Mouse (Mus musculus) heart, postnatal 0 days (tissue): ENCODE measurements at regions not wholly inside any gene's neighbourhood (a gene's known extent, or its start where the extent isn't known, plus 50 kb on each side); places are given as distances from the start of the nearest gene placed in this dataset.

Source experiments
- ATAC-seq: fragments of 200-750 bp; cut with Nextera tagmentation; 2 replicates; pipeline ENCODE4 v1.8.0; 2017; ENCODE audit warnings: low read depth, moderate number of reproducible peaks, moderate library complexity; ENCODE audit not compliant: insufficient read depth
- DNase-seq: peaks from one replicate; pipeline ENCODE4 v3.0.0-alpha.2; 2016; ENCODE audit warnings: low spot score
- H3K27ac ChIP-seq: fragments of 300-500 bp; sonication (generic); 2 replicates; pipeline ENCODE4 v1.5.1; 2014; ENCODE audit warnings: low read depth, mild to moderate bottlenecking
- H3K27me3 ChIP-seq: fragments of 300-500 bp; sonication (generic); 2 replicates; pipeline ENCODE4 v1.6.1; 2014; ENCODE audit warnings: low read length, mixed read lengths; ENCODE audit not compliant: control insufficient read depth, insufficient read depth
- H3K36me3 ChIP-seq: fragments of 300-500 bp; sonication (generic); replicated peaks from 2 replicates; pipeline ENCODE4 v1.6.1; 2014; ENCODE audit warnings: low read length, mixed read lengths; ENCODE audit not compliant: control insufficient read depth, insufficient read depth
- H3K4me1 ChIP-seq: fragments of 300-500 bp; sonication (generic); 2 replicates; pipeline ENCODE4 v1.6.1; 2014; ENCODE audit warnings: antibody characterized with exemption; ENCODE audit not compliant: control insufficient read depth, insufficient read depth
- H3K4me2 ChIP-seq: fragments of 300-500 bp; sonication (generic); 2 replicates; pipeline ENCODE4 v1.6.1; 2014; ENCODE audit warnings: low read depth, mild to moderate bottlenecking, low read length, moderate library complexity
- H3K4me3 ChIP-seq: fragments of 300-500 bp; sonication (generic); 2 replicates; pipeline ENCODE4 v1.5.1; 2014; ENCODE audit warnings: low read depth, low read length
- H3K9ac ChIP-seq: fragments of 300-500 bp; sonication (generic); replicated peaks from 2 replicates; pipeline ENCODE4 v1.6.1; 2014; ENCODE audit warnings: low read depth, low read length, mixed read lengths
- H3K9me3 ChIP-seq: fragments of 300-500 bp; sonication (generic); replicated peaks from 2 replicates; pipeline ENCODE4 v1.6.1; 2016; ENCODE audit warnings: low read length; ENCODE audit not compliant: control insufficient read depth
- CTCF ChIP-seq: IDR thresholded peaks from 2 replicates; pipeline ENCODE4 v1.5.1; 2016; ENCODE audit warnings: antibody characterized with exemption, control low read depth, low read depth
- EP300 ChIP-seq: IDR thresholded peaks from 2 replicates; pipeline ENCODE4 v1.6.1; 2016; ENCODE audit warnings: antibody characterized with exemption, low read depth
- WGBS: fragments of 180-500 bp; shearing (Covaris S2); extraction: QIAGEN DNeasy Blood & Tissue Kit; methylation state at CpG from one replicate; pipeline ENCODE4 v1.1.7; 2014; 5-methylcytosine and 5-hydroxymethylcytosine counted together

DNA sequence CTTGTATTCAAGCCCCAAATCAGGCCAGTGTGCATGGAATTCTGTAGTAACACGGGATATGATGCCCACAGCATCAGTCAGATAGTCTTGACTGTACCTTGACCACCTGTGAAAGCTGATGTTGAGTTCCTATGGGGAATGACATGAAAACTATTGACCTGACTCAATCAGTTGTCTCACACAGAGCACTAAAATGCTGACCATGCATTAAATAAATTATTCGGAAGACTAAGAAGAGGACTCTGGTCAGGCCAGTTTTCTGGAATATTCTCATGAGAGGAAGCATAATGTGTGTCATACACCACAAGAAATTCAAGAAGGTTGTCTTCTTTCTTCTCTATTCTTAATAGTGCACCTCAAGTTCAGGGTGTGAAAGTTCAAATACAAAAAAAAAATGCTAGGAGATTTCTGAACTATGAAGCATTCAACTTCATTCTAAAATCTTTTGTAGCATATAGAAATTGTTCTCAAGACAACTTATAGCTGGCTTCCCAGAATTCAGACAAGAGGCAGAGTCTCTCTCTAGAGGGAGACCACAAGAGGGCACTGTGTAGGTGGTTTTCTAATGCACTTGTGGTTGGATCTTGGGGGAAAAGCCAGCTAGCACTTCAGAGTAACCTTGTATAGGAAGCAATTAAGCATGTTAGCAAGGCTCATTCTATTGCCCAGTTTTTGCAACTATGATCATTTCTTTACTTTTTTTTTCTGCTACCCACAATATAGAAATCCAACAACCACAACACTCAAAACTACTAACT is 279.7 kb downstream of the Nsun3 start:
- no peaks in the 10 kb centered on the region for H3K36me3 ChIP-seq
- H3K9me3 ChIP-seq = no peaks in the 10 kb centered on the region
- no peak overlapping the region for H3K27ac ChIP-seq
- H3K27me3 ChIP-seq = no peaks in the 10 kb centered on the region
- no peak overlapping the region for H3K4me3 ChIP-seq
- DNase-seq (peak; percentile 31), ATAC-seq (no peak)
- no peak overlapping the region for H3K9ac ChIP-seq
- TF ChIP-seq EP300 = no peak
- peak; percentile 60 for TF ChIP-seq CTCF
- H3K4me2 ChIP-seq = no peak overlapping the region
- no peaks in the 10 kb centered on the region for H3K4me1 ChIP-seq
- 30% methylated on average over 2 of the region's 2 CpGs for WGBS

DNA sequence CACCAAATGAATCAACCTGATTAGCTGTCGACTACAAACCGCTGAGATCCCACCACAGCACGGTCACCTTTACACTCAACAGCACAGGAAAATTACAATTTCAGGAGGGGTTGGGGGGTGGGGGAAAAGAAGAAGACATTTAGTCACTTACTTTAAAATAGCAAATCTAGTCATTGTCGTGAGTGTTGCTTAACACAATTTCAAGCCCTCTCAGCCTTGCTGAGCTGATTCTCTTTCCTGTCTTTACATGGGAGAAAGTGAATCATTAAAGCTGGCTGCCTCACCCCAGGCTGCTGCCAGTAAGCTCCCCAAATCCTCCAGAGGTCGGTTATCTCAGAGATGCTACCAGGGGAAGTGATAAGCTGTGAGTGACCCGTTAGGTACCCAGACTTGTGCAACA is 285.7 kb downstream of the Nsun3 start:
- ATAC-seq (no peak), DNase-seq (no peak)
- 49% methylated on average over 6 of the region's 6 CpGs for WGBS
- Histone ChIP-seq H3K9me3 (no peaks in the 10 kb centered on the region), H3K4me2 (no peak overlapping the region), H3K36me3 (no peaks in the 10 kb centered on the region), H3K9ac (no peak overlapping the region), H3K27ac (no peak overlapping the region), H3K4me3 (no peak overlapping the region), H3K27me3 (no peaks in the 10 kb centered on the region), H3K4me1 (no peaks in the 10 kb centered on the region)
- TF ChIP-seq CTCF = no peak

DNA sequence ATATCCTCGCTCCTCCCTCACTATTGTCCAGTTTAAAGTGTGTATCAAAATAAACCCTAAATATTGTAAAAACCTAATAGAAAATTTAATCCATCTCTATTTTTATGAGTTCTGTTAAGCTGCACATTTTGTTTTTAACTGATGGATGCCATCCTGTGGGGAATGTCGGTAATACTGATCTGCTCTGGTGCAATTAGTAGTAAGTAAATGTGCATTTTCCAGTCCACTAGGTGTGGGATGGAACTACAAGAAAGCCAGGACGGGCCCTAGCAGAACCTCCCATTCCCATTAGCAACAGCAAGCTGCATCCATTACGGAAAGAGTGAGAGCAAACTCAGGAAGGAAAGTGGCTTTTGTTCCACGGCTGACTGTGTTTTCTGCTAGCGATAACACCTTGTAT is 286.3 kb downstream of the Nsun3 start:
- Histone ChIP-seq H3K9ac (no peak overlapping the region), H3K27ac (no peak overlapping the region), H3K9me3 (no peaks in the 10 kb centered on the region), H3K4me3 (no peak overlapping the region), H3K36me3 (no peaks in the 10 kb centered on the region), H3K27me3 (no peaks in the 10 kb centered on the region), H3K4me2 (no peak overlapping the region), H3K4me1 (no peaks in the 10 kb centered on the region)
- 64% methylated on average over 6 of the region's 6 CpGs for WGBS
- ATAC-seq (no peak), DNase-seq (no peak)
- no peak for TF ChIP-seq EP300
- TF ChIP-seq CTCF = no peak

DNA sequence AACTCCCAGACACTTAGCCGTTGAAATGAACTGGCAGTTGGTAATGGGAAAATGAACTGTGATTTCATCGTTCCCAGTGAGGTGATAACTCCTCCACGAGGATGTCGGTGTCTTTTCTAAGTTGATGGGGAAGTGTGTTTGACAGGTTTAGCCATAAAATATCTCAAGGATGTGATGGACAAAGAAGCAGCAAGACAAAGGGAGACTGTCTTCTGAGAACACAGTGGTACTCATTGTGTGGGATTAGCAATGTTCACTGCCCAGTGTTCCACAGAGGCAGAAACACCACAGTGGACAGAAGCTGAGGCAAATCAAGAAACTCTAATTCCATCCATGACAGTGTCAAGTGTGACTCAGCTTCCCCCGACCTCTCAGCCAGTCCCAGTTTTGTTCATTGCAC is 287.9 kb downstream of the Nsun3 start:
- no peak for TF ChIP-seq EP300
- TF ChIP-seq CTCF = no peak
- 64% methylated on average over 5 of the region's 5 CpGs for WGBS
- ATAC-seq = no peak

DNA sequence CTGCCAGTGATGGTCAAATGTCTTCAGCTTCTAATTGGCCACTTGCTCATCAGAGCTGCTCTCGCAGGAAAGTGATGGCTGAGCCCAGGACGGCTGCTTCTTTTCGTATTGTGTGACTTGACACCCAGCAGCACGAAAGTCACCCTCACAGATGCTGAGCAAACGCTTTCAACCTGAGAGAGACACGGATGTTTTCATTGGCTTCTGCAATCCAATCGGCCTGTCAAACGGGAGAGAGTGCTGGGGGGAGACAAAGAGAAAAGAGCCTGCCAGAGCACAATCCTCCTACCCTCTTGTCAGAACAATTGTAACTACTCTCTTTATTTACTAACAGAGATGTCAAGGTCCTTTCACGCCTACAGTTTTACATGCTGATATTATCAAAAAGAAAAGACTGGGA is 289.9 kb downstream of the Nsun3 start:
- Histone ChIP-seq H3K27me3 (no peaks in the 10 kb centered on the region), H3K27ac (no peak overlapping the region), H3K36me3 (no peaks in the 10 kb centered on the region), H3K4me1 (no peaks in the 10 kb centered on the region), H3K9ac (no peak overlapping the region), H3K9me3 (no peaks in the 10 kb centered on the region), H3K4me2 (no peak overlapping the region), H3K4me3 (no peak overlapping the region)
- TF ChIP-seq EP300 = no peak
- no peak for TF ChIP-seq CTCF
- no peak for DNase-seq
- no peak for ATAC-seq
- WGBS = 49% methylated on average over 9 of the region's 9 CpGs

More for the DNA sequence above, 287.9 kb downstream of the Nsun3 start:
- Histone ChIP-seq H3K27ac (no peak overlapping the region), H3K4me1 (no peaks in the 10 kb centered on the region), H3K4me2 (no peak overlapping the region), H3K27me3 (no peaks in the 10 kb centered on the region), H3K36me3 (no peaks in the 10 kb centered on the region), H3K9me3 (no peaks in the 10 kb centered on the region), H3K4me3 (no peak overlapping the region), H3K9ac (no peak overlapping the region)
- no peak for DNase-seq

DNA sequence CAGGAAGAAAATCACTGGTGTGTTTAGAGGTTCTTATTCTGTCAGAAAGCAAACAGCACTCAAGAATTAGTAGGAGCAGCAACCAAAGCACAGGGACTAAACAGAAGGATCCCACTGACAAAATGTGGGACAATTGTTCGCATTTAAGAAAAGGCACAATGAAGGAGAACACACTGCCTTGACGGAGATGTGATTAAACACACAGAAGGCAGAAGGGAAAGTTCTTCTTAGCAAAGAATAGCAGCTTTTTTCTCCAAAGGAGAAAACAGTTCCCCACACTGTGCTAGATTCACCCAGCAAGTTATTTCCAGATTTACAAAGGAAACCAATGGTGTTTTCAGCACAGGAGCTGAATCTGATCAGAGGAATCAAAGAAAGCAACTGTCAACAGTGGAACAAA is 316.5 kb downstream of the Nsun3 start:
- no peaks in the 10 kb centered on the region for H3K4me1 ChIP-seq
- no peaks in the 10 kb centered on the region for H3K27me3 ChIP-seq
- no peaks in the 10 kb centered on the region for H3K9me3 ChIP-seq
- H3K36me3 ChIP-seq = no peaks in the 10 kb centered on the region
- DNase-seq (no peak), ATAC-seq (no peak)
- no peak overlapping the region for H3K4me3 ChIP-seq
- no peak for TF ChIP-seq EP300
- TF ChIP-seq CTCF = no peak
- WGBS = 71% methylated on average over 2 of the region's 2 CpGs
- no peak overlapping the region for H3K9ac ChIP-seq
- no peak overlapping the region for H3K27ac ChIP-seq
- H3K4me2 ChIP-seq = no peak overlapping the region
